Comparison of ENCODE assay signal across 11 mouse cellular contexts in the genomic region with DNA sequence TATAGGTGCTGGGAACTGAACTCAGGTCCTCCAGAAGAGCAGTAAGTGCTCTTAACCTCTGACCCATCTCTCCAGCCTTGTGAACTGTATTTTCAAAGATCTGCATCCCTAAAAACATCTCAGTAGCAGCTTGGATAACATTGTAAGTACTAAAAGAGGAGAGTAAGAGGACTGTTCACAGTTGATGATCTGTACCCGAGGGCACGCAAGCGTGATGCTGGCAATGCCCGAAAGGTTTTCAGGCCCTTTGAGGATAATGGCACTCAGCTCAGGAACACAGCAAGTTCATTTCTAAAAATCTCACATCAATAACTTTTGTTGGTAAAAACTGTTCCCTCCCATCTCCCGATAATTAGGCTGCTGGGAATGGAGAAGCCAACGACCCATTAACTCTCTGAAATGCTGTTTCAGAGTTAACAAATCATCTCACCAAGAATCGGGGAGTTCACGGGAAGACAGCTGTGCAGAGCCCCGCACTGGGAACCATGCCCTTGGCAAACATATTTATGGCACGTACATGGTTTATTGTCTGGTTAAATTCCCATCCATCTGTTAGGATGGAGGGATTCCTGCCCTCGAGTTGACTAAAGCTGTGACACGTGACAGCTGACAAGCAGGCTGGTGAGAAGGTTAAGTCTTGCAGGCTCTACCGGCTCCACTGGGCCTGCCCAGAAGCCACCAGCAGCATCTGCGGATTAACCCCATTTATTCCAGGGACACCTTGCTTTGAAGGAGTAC. TPM values are rescaled to one million over a fixed set of nuclear protein-coding genes. Genes with fewer than 3 reads are reported as not detected.
DNase-seq lines count a peak whose midpoint lies in the region; ATAC-seq and TF ChIP-seq lines count a peak whose summit lies in the region.
"Had no signal": no experiment of that assay in that cellular context is flagged by ENCODE, and none has a peak within 500 bp of the region (broad histone marks: within the 10 kb centered on the region; RNA-seq: fewer than 3 reads in every experiment).

No protein-coding gene starts in this region.

- H3K27me3 ChIP-seq in hindbrain, embryonic 13.5 days = no peaks in the 10 kb centered on the region
- H3K27me3 ChIP-seq: liver, embryonic 15.5 days had no signal

- 57% methylated on average over 14 of the region's 14 CpGs for WGBS in hindbrain, embryonic 13.5 days

- H3K4me2 ChIP-seq in hindbrain, embryonic 13.5 days = no peak overlapping the region
- H3K4me2 ChIP-seq: liver, embryonic 15.5 days had no signal

- H3K9me3 ChIP-seq in hindbrain, embryonic 13.5 days = no peaks in the 10 kb centered on the region; the same call in 1 of the 2 replicates
- H3K9me3 ChIP-seq: liver, embryonic 15.5 days had no signal

- peak; percentile 62; the same call in 1 of the 2 replicates for ATAC-seq in hindbrain, embryonic 13.5 days (ENCODE audit: low FRiP score)
- no peak for ATAC-seq in CD4-positive, CD25-positive, alpha-beta regulatory T cell, adult 4 months

- H3K4me1 ChIP-seq in hindbrain, embryonic 13.5 days (replicated peaks) = peaks cover 17% of the 10 kb centered on the region
- H3K4me1 ChIP-seq: liver, embryonic 15.5 days had no signal

- DNase-seq in cerebellum, postnatal 10 days = peak; percentile 85 to 87
- DNase-seq in cerebellum, postnatal 25 days = no peak
- peak in 1 of 2 experiments; percentile 58 for DNase-seq in layer of hippocampus, adult 2 months (ENCODE audit: low spot score in 2 of 2)
- DNase-seq in layer of hippocampus, adult 11-12 months (ENCODE audit: low spot score) = no peak
- DNase-seq in Muller cell, postnatal 12 days (ENCODE audit: inconsistent ontology term) = peak; percentile 49
- DNase-seq in urinary bladder, adult 2 months (ENCODE audit: low spot score) = no peak
- DNase-seq: right cerebral cortex, postnatal 4 days had no signal

- peaks cover 34% of the 10 kb centered on the region for H3K36me3 ChIP-seq in hindbrain, embryonic 13.5 days
- H3K36me3 ChIP-seq: liver, embryonic 15.5 days had no signal

- H3K9ac ChIP-seq in hindbrain, embryonic 13.5 days = no peak overlapping the region
- H3K9ac ChIP-seq: liver, embryonic 15.5 days had no signal

- no peak overlapping the region for H3K4me3 ChIP-seq in layer of hippocampus, adult 2 months
- no peak overlapping the region for H3K4me3 ChIP-seq in hindbrain, embryonic 13.5 days
- H3K4me3 ChIP-seq: left cerebral cortex, adult 2 months; liver, embryonic 15.5 days had no signal

- peak overlapping the region; percentile 47; the same call in 1 of the 2 replicates for H3K27ac ChIP-seq in layer of hippocampus, adult 2 months
- H3K27ac ChIP-seq in hindbrain, embryonic 13.5 days = peak overlapping the region; percentile 73
- H3K27ac ChIP-seq: left cerebral cortex, adult 2 months; liver, embryonic 15.5 days had no signal

- TF ChIP-seq CTCF in layer of hippocampus, adult 2 months (conservative IDR thresholded peaks at IDR 0.05) = no peak

RNA-seq across cellular contexts. Expression of gene Dpy19l3, which starts 20.8 kb away (rescaled TPM):
- total RNA-seq in layer of hippocampus, adult 2 months (2021) = 10 to 100 TPM; 80.3 to 84.7 TPM
- polyA plus RNA-seq in hindbrain, embryonic 13.5 days (2015; fragmentation: Nextera tagmentation; extraction: Ambion mirVana) = 36.4 and 42.5 TPM in 2 replicates
- 10 to 100 TPM; 23.9 to 30.0 TPM for polyA plus RNA-seq in CD4-positive, CD25-positive, alpha-beta regulatory T cell, adult 4 months (2017; shearing (Covaris generic))
- 7.2 and 9.5 TPM in 2 replicates for polyA plus RNA-seq in urinary bladder, adult 2 months (2012; rRNA removed)

Comparison
In these comparisons a context has a peak if more than half of its experiments do, and no peak if none do; other contexts are left out.
1. DNase-seq: peak in cerebellum, postnatal 10 days (2 of 2) and Muller cell, postnatal 12 days (single experiment); none in cerebellum, postnatal 25 days (0 of 2), layer of hippocampus, adult 11-12 months (single experiment) and urinary bladder, adult 2 months (single experiment).